Mouse (Mus musculus): Measurements from ENCODE around the gene Dph1. TPM values are rescaled to one million over a fixed set of nuclear protein-coding genes. Genes with fewer than 3 reads are reported as not detected.

The Dph1 gene
- polyA plus RNA-seq, 1 experiment from 2014 or later: 23.7 TPM

- H3K27me3 ChIP-seq (ENCODE audit: control insufficient read depth, insufficient read depth, low read length): no peaks in the 10 kb centered on the region
- H3K4me1 ChIP-seq (ENCODE audit: control insufficient read depth in 2 of 2, insufficient read depth in 2 of 2, low read length in 2 of 2): peaks cover 23 to 44% of the 10 kb centered on the region in 2 experiments
- H3K9me3 ChIP-seq (ENCODE audit: control insufficient read depth, low read length): no peaks in the 10 kb centered on the region
- no peak overlapping the region for H3K4me2 ChIP-seq (ENCODE audit: low read length)
- H3K36me3 ChIP-seq (ENCODE audit: control insufficient read depth, insufficient read depth, low read length): peaks cover 27% of the 10 kb centered on the region
- ATAC-seq (ENCODE audit: insufficient number of reproducible peaks, insufficient read depth, low FRiP score, low read depth): no peak
- H3K9ac ChIP-seq (ENCODE audit: low read length): no peak overlapping the region
- WGBS: 66% methylated on average over 5 of the region's 5 CpGs
- H3K27ac ChIP-seq (replicated peaks in 1 of 2; ENCODE audit: control insufficient read depth in 1 of 2, insufficient read depth in 1 of 2, low read depth in 2 of 2, low read length in 2 of 2): peak overlapping the region; percentile 56 to 87; a peak in 3 of 4 replicates
- no peak overlapping the region for H3K4me3 ChIP-seq (ENCODE audit: control insufficient read depth in 1 of 2, insufficient read depth in 1 of 2, low read depth in 1 of 2, low read length in 2 of 2)
Measured at GRCm38 (mm10) chr11:75140431-75140830, 50.6 kb downstream of the Dph1 start.

- H3K4me2 ChIP-seq (ENCODE audit: low read length): peak overlapping the region; percentile 14; the same call in 1 of the 2 replicates
- H3K27me3 ChIP-seq (ENCODE audit: control insufficient read depth, insufficient read depth, low read length): no peaks in the 10 kb centered on the region
- peaks cover 20% of the 10 kb centered on the region for H3K36me3 ChIP-seq (ENCODE audit: control insufficient read depth, insufficient read depth, low read length)
- no peak overlapping the region for H3K4me3 ChIP-seq (ENCODE audit: control insufficient read depth in 1 of 2, insufficient read depth in 1 of 2, low read depth in 1 of 2, low read length in 2 of 2)
- peak overlapping the region; percentile 14; the same call in 1 of the 2 replicates for H3K9ac ChIP-seq (ENCODE audit: low read length)
- ATAC-seq (ENCODE audit: insufficient number of reproducible peaks, insufficient read depth, low FRiP score, low read depth): peak; percentile 83
- peaks cover 26 to 51% of the 10 kb centered on the region in 2 experiments for H3K4me1 ChIP-seq (ENCODE audit: control insufficient read depth in 2 of 2, insufficient read depth in 2 of 2, low read length in 2 of 2)
- peak overlapping the region; percentile 82 to 87 for H3K27ac ChIP-seq (replicated peaks in 1 of 2; ENCODE audit: control insufficient read depth in 1 of 2, insufficient read depth in 1 of 2, low read depth in 2 of 2, low read length in 2 of 2)
- H3K9me3 ChIP-seq (ENCODE audit: control insufficient read depth, low read length): no peaks in the 10 kb centered on the region
- 25% methylated on average over 11 of the region's 11 CpGs for WGBS
Measured at GRCm38 (mm10) chr11:75139122-75139963, 51.7 kb downstream of the Dph1 start.

GRCm38 (mm10) chr11:75136666-75137398, 54.2 kb downstream of the Dph1 start:
- Histone ChIP-seq H3K9ac (ENCODE audit: low read length) (no peak overlapping the region; the same call in 1 of the 2 replicates), H3K4me1 (ENCODE audit: control insufficient read depth in 2 of 2, insufficient read depth in 2 of 2, low read length in 2 of 2) (peaks cover 37 to 62% of the 10 kb centered on the region in 2 experiments), H3K27me3 (ENCODE audit: control insufficient read depth, insufficient read depth, low read length) (no peaks in the 10 kb centered on the region), H3K4me3 (ENCODE audit: control insufficient read depth in 1 of 2, insufficient read depth in 1 of 2, low read depth in 1 of 2, low read length in 2 of 2) (no peak overlapping the region), H3K36me3 (ENCODE audit: control insufficient read depth, insufficient read depth, low read length) (0 out of 2 replicates have a peak, but pooled peaks cover 4% of the 10 kb centered on the region), H3K4me2 (ENCODE audit: low read length) (no peak overlapping the region), H3K27ac (replicated peaks in 1 of 2; ENCODE audit: control insufficient read depth in 1 of 2, insufficient read depth in 1 of 2, low read depth in 2 of 2, low read length in 2 of 2) (peak overlapping the region in 1 of 2 experiments; percentile 19; a peak in 3 of 4 replicates), H3K9me3 (ENCODE audit: control insufficient read depth, low read length) (no peaks in the 10 kb centered on the region)
- ATAC-seq (ENCODE audit: insufficient number of reproducible peaks, insufficient read depth, low FRiP score, low read depth): no peak
- WGBS: 35% methylated on average over 5 of the region's 5 CpGs

GRCm38 (mm10) chr11:75135358-75135757, 55.7 kb downstream of the Dph1 start:
- Histone ChIP-seq H3K4me3 (ENCODE audit: control insufficient read depth in 1 of 2, insufficient read depth in 1 of 2, low read depth in 1 of 2, low read length in 2 of 2) (no peak overlapping the region), H3K9me3 (ENCODE audit: control insufficient read depth, low read length) (no peaks in the 10 kb centered on the region), H3K36me3 (ENCODE audit: control insufficient read depth, insufficient read depth, low read length) (0 out of 2 replicates have a peak, but pooled peaks cover 4% of the 10 kb centered on the region), H3K4me1 (ENCODE audit: control insufficient read depth in 2 of 2, insufficient read depth in 2 of 2, low read length in 2 of 2) (peaks cover 34 to 58% of the 10 kb centered on the region in 2 experiments), H3K27ac (replicated peaks in 1 of 2; ENCODE audit: control insufficient read depth in 1 of 2, insufficient read depth in 1 of 2, low read depth in 2 of 2, low read length in 2 of 2) (no peak overlapping the region), H3K4me2 (ENCODE audit: low read length) (no peak overlapping the region), H3K27me3 (ENCODE audit: control insufficient read depth, insufficient read depth, low read length) (no peaks in the 10 kb centered on the region), H3K9ac (ENCODE audit: low read length) (no peak overlapping the region)
- no peak for ATAC-seq (ENCODE audit: insufficient number of reproducible peaks, insufficient read depth, low FRiP score, low read depth)
- 89% methylated on average over 4 of the region's 4 CpGs for WGBS

GRCm38 (mm10) chr11:75134485-75135068, 56.5 kb downstream of the Dph1 start:
- 0 out of 2 replicates have a peak, but pooled peaks cover 4% of the 10 kb centered on the region for H3K36me3 ChIP-seq (ENCODE audit: control insufficient read depth, insufficient read depth, low read length)
- H3K4me1 ChIP-seq (ENCODE audit: control insufficient read depth in 2 of 2, insufficient read depth in 2 of 2, low read length in 2 of 2): peaks cover 30 to 50% of the 10 kb centered on the region in 2 experiments
- 60% methylated on average over 5 of the region's 5 CpGs for WGBS
- no peak overlapping the region for H3K9ac ChIP-seq (ENCODE audit: low read length)
- no peaks in the 10 kb centered on the region for H3K9me3 ChIP-seq (ENCODE audit: control insufficient read depth, low read length)
- H3K27me3 ChIP-seq (ENCODE audit: control insufficient read depth, insufficient read depth, low read length): no peaks in the 10 kb centered on the region
- no peak for ATAC-seq (ENCODE audit: insufficient number of reproducible peaks, insufficient read depth, low FRiP score, low read depth)
- H3K27ac ChIP-seq (replicated peaks in 1 of 2; ENCODE audit: control insufficient read depth in 1 of 2, insufficient read depth in 1 of 2, low read depth in 2 of 2, low read length in 2 of 2): peak overlapping the region; percentile 12 to 77; a peak in 2 of 4 replicates
- no peak overlapping the region for H3K4me3 ChIP-seq (ENCODE audit: control insufficient read depth in 1 of 2, insufficient read depth in 1 of 2, low read depth in 1 of 2, low read length in 2 of 2)
- no peak overlapping the region for H3K4me2 ChIP-seq (ENCODE audit: low read length)

GRCm38 (mm10) chr11:75133951-75134350, 57.1 kb downstream of the Dph1 start:
- Histone ChIP-seq H3K4me3 (ENCODE audit: control insufficient read depth in 1 of 2, insufficient read depth in 1 of 2, low read depth in 1 of 2, low read length in 2 of 2) (no peak overlapping the region), H3K27me3 (ENCODE audit: control insufficient read depth, insufficient read depth, low read length) (no peaks in the 10 kb centered on the region), H3K9ac (ENCODE audit: low read length) (peak overlapping the region; percentile 48), H3K36me3 (ENCODE audit: control insufficient read depth, insufficient read depth, low read length) (0 out of 2 replicates have a peak, but pooled peaks cover 4% of the 10 kb centered on the region), H3K9me3 (ENCODE audit: control insufficient read depth, low read length) (no peaks in the 10 kb centered on the region), H3K4me1 (ENCODE audit: control insufficient read depth in 2 of 2, insufficient read depth in 2 of 2, low read length in 2 of 2) (peaks cover 25 to 44% of the 10 kb centered on the region in 2 experiments), H3K27ac (replicated peaks in 1 of 2; ENCODE audit: control insufficient read depth in 1 of 2, insufficient read depth in 1 of 2, low read depth in 2 of 2, low read length in 2 of 2) (peak overlapping the region; percentile 69 to 77), H3K4me2 (ENCODE audit: low read length) (no peak overlapping the region)
- WGBS: 3% methylated on average over 2 of the region's 2 CpGs
- ATAC-seq (ENCODE audit: insufficient number of reproducible peaks, insufficient read depth, low FRiP score, low read depth): peak; percentile 44; the same call in 1 of the 2 replicates

GRCm38 (mm10) chr11:75133391-75133790, 57.6 kb downstream of the Dph1 start:
- no peak overlapping the region for H3K4me2 ChIP-seq (ENCODE audit: low read length)
- H3K9me3 ChIP-seq (ENCODE audit: control insufficient read depth, low read length): no peaks in the 10 kb centered on the region
- H3K4me1 ChIP-seq (ENCODE audit: control insufficient read depth in 2 of 2, insufficient read depth in 2 of 2, low read length in 2 of 2): peaks cover 20 to 38% of the 10 kb centered on the region in 2 experiments
- H3K9ac ChIP-seq (ENCODE audit: low read length): peak overlapping the region; percentile 48
- 80% methylated on average over 5 of the region's 5 CpGs for WGBS
- no peak overlapping the region for H3K4me3 ChIP-seq (ENCODE audit: control insufficient read depth in 1 of 2, insufficient read depth in 1 of 2, low read depth in 1 of 2, low read length in 2 of 2)
- 0 out of 2 replicates have a peak, but pooled peaks cover 4% of the 10 kb centered on the region for H3K36me3 ChIP-seq (ENCODE audit: control insufficient read depth, insufficient read depth, low read length)
- peak overlapping the region; percentile 69 to 77 for H3K27ac ChIP-seq (replicated peaks in 1 of 2; ENCODE audit: control insufficient read depth in 1 of 2, insufficient read depth in 1 of 2, low read depth in 2 of 2, low read length in 2 of 2)
- no peaks in the 10 kb centered on the region for H3K27me3 ChIP-seq (ENCODE audit: control insufficient read depth, insufficient read depth, low read length)
- ATAC-seq (ENCODE audit: insufficient number of reproducible peaks, insufficient read depth, low FRiP score, low read depth): no peak
